Mouse (Mus musculus): Measurements from ENCODE around the gene Cnot9.
"Not testable (repeated sequence)": the region's sequence is repeated elsewhere in the genome, so short reads cannot be mapped to it uniquely, and the experiment has no call there.

Cnot9 gene

DNA sequence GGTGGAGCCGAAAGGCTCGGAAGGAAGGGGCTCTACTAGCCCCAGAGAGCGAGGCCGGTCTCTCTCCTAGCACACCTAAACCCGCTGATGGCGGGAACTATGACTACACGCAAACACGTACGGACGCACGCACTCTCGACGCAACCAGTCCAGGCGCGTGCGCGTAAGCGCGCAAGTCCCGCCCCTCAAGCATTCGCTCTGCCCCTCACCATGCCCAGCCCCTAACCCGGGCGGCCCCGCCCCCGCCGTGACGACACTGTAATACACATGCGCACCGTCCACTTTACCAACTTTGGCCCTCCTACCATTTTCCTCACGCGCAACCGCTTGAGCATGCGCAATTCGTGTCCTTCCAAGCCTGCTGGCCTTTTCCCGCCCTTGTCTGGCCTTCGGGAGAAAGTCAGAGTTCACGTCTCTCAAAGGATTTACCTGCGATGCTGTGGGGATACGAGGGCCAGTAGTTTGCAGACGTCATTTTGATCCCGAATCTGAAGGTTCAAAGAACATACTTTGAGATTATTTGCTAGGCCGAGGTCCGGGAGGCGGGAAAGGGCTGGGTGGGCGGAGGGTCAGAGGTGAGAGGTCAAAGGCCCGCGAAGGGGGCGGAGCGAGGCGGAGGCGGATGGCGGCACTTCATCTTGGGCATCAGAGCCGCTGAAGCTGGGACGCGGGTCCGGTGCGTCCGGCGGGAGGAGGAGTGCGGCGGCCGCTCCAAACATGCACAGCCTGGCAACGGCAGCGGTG, at the start of gene Cnot9:
Cnot9 (plus strand) TSS at position 338 of the 744 bp plus-strand sequence.
- DNase-seq: peak; percentile 100

DNA sequence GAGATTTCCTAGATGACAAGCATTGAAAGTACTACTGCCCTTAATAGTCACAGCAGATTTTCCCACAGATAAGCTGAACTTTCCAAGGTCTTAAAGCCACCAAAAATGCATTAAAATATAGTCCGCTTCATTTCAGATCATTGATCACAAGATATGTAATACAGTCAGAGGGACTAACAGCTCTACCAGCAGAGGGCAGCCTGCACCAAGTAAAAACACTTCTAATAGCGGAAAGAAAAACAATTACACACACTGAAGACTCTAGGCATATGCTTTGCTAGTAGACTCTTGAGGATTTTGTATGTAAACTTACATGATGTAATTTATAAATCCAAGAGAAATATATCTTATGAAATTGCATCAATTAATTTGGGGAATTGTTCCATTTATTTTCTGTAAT, 45.6 kb upstream of the Cnot9 start:
- DNase-seq: peak; percentile 56

DNA sequence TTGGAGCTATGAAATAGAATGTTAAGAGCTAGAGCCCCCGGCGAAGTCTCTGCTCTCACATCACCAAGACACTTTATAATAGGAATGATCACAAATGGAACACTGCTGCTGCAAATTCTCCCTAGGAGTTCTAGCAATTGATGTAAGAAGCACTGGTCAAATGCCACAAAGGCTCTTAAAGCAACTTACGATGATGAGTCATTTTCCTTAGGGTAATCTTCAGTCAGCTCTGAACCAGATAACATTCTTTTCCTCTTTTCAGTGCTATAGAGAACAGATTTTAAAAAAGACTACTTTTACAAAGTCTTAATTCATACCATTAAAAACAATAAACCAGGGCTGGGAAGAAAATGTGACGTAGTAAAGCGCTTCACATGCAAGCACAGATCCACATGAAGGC, 20.1 kb upstream of the Cnot9 start:
- DNase-seq: no peak

DNA sequence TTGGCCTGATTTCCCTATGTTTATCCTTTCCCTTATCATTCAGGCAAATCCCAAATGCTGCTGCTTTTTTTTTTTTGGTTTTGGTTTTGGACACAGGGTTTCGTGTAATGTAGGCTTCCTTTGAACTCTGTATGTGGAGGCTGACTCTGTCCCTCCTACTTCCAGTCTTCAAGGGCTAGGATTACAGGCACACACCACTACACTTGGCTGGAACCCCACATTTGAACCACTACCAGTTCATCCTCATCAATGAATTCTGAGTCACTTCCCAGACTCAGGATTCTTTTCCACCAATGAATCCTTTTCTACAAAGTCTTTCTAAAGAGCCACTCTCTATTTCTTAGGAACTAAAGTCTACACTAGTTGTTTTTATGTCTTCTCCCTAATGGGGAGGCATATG, 4.8 kb upstream of the Cnot9 start:
- no peak for DNase-seq

DNA sequence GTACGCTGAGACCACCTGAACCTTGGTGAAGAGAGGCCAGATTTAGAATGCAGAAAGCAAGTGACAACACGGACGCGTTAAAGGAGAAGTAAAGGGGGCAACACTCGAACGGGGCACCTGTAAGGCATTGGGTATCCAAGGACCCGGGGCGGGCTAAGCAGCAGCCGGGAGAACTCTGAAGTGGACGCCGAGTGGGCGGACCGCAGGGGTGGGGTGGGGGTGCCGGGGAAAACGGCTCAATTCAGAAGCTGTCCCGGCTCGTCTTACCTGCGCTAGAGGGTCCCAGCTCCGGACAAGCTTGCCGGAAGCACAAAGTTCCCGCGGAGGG, 501 bp upstream of the Cnot9 start:
- no peak for DNase-seq

DNA sequence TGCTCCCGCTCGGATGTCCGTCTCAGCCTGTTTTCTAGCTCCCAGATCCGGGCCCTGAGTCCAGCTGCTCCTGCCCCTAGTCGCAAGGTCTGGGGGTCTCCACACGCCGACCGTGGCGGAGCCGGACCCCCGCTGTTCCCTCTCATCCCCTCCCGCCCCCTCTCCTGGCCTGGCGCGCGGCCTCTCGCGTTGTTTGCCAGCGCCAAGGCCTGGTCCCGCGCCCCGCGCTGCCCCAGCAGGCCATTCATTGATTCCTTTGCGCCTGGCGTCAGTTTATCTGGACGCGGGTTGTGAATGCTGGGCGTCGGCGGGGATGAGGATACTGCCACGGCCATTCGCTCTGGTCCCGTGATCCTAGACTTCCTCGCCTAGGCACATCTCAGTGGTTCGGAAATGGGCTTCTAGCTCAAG, 618 bp downstream of the Cnot9 start:
- DNase-seq: peak; percentile 54

DNA sequence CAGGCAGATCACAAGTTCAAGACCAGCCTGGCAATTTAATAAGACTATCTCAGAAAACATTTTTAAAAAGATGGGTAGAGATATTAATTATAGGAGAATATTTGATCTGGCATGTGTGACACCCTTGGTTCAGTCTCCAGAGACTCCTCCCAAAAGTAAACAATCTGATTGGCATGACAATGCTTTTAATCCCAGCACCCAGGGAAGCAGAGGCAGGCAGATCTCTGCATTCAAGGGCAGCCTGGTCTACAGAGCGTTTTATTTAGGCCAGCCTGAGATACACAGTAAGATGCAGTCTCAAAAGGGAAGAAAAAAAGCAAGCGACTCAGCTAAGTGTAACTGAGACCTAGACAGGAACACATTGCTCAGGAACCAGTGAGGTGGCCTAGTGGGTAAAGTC, 1.9 kb downstream of the Cnot9 start:
- no peak for DNase-seq

DNA sequence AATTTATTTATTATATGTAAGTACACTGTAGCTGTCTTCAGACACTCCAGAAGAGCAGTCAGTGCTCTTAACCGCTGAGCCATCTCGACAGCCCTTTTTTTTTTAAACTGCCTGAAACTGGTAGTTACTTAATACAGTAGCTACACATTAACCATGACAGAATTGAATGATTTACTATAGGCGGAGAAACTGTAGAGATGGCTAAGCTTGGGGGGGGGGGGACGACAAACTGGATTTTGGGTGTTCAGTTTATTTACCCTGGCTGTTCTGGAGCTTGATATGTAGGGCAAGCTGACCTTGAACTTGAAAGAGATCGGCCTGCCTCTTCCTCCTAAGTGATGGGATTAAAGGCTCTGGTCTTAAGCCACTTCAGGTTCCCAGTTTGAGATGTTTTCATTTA, 5.4 kb downstream of the Cnot9 start:
- DNase-seq: no peak

DNA sequence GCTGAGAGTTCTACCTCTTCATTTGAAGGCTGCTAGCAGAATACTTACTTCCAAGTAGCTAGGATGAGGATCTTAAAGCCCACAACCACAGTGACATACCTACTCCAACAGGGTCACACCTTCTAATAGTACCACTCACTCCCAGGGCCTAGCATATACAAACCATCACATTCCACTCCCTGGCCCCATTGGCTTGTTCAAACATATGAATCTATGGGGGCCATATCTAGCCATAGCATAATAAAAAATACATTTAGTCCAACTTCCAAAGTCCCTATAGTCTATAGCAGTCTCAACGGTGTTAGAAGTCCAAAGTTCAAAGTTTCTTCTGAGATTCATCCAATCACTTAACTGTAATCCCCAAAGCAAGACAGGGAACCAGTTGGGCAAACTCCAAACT, 7.1 kb downstream of the Cnot9 start:
- not testable (repeated sequence) for DNase-seq

DNA sequence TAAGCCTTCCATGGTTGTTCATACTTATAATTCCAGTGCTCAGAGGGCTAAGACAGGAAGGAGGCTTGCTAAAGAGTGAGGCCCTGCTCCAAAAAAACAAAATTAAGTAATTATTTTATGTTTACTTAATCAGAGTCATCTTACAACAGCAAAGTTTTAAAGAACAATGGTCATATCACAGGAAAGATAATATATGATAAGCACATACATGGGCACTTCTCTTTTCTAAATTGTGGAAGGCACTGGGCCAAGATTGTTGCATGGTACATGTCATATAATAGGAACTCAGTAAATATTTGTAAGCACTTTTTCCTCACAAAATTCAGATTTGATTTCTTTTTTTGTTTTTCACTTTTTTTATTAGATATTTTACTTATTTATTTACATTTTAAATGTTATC, 14.0 kb downstream of the Cnot9 start:
- DNase-seq: no peak

DNA sequence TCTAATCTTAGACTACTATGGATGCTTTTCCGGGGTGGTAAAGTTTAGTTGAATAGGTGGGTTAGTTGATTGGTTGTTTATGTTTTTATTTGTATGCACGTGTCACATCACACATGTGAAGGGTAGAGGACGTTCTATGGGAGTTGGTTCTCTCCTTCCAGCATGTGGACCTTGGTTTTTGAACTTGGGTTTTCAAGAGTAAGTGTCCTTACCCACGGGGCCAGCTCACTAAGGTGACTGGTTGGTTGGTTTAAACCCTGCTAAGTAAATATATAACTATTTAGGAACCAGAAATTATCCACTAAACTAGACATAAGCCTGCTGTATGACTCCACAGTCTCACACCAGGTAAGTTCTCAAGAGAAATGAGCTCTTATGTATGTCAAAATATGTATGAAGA, 18.9 kb downstream of the Cnot9 start:
- DNase-seq: no peak

DNA sequence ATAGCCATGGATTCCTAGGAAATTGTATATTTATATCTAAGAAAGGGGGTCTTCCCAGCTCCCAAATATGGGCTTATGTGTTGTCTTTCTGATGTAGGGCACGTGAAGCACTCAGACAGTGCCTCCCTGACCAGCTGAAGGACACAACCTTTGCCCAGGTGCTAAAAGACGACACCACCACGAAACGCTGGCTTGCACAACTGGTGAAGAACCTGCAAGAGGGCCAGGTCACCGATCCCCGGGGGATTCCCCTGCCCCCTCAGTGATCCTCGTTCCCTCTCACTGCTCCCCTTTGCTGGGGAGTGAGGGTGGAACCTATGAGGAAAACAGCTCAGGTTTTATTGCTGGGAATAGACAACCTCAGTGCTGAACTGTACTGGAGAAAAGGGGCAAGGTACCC, 22.7 kb downstream of the Cnot9 start:
- no peak for DNase-seq

DNA sequence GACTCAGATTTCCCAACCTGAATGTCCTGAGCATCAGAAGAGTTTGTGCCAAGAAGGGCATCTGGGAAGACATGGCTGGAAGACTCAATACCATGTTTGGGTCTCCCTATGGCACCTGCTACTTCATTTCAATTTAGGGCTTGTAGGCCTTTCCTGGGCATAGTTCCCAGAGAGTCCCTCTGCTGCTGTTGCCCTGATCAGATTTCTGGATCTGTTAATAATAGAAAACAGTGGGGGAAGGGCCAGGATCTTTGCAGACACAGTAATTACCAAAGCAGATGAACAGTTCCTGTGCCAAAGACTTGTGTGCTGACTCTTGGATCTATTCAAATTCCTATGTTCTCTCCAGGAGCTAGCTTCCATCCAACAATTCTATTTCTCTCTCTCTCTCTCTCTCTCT, 32.8 kb downstream of the Cnot9 start:
- DNase-seq: no peak

DNA sequence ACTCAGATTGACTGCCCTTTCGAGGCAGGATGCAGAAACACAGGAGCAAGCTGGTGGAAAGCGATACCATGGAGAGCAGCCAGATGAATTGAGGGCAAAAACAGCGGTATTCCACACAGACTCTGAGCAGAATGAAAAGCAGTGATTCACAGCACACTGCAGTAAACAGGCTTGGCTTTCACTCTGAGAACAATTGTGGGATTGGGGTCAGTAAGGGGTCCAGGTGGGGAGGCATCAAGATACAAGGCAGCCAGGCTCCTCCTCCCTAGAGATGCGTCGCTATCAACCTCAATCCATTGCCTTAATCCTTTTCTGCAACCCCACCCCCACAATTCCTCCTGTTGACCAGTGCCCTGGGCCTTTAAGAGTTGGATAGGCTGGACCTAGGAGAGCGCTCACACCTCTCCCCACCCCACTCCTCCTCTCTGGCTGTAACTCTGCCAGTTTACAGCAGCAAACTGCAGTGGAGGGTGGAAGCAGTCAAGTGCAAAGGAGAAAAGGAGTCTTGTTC, 36.6 kb downstream of the Cnot9 start, which contains the start of gene Plcd4:
Plcd4 (plus strand) TSS at position 438 of the 511 bp plus-strand sequence.
- peak; percentile 11 for DNase-seq

DNA sequence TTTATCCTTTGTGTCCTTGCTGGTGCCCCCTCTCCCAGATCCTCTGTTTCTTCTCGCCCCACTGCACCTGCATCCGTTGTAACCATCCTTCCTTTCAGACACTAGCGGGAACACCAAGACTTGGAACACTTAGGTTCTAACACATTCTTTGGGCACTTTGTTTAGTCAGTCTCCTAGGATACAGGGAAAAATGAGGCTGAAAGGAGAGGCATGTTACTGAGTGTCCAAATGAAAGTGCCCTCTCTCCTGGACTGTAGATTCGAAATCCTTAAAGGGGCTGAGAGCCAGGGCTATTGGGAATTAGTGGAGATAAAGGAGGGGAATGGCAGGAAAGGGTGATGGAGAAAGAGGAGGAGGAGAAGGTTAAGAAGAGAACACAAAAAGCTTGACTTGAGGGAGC, 38.3 kb downstream of the Cnot9 start, which contains the start of gene Usp37:
Usp37 (minus strand) TSS at position 101 of the 400 bp plus-strand sequence.
- no peak for DNase-seq

DNA sequence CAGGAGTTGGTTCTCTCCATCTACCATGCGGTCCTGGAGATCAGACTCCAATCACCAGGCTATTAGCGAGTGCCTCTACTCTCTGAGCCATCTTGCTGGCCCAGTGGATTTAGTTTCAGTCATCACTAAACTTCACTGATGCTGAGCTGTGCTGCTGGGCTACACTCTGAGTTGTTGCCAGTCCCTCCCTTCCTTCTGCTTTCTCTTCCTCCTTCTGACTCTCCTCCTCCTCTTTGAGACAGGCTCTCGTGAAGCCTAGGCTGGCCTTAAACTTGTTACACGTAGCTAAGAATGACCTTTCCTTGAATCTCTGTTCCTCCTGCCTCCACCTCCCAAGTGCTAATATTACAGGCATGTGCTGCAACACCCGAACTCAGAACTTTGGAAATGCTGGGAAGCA, 53.2 kb downstream of the Cnot9 start:
- no peak for DNase-seq

DNA sequence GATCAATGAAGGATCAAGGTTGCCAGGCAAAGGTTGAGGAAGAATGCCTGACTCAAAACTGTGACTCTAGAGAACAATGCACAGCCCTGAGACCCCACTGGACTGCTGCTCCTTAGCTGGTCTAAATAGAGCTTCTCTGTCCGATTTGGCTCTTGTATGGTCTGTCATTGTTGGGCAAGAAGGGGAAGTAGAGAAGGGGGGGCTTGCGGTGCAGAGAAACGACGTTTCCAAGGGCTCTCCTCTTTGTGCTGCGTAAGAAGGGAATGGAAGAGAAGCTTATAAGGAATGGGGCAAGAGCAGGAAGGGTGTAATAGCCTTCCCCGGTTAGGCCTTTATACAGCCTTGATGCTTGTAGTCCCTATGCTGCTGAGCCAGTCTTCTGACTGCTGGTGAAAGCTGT, 60.0 kb downstream of the Cnot9 start:
- no peak for DNase-seq

DNA sequence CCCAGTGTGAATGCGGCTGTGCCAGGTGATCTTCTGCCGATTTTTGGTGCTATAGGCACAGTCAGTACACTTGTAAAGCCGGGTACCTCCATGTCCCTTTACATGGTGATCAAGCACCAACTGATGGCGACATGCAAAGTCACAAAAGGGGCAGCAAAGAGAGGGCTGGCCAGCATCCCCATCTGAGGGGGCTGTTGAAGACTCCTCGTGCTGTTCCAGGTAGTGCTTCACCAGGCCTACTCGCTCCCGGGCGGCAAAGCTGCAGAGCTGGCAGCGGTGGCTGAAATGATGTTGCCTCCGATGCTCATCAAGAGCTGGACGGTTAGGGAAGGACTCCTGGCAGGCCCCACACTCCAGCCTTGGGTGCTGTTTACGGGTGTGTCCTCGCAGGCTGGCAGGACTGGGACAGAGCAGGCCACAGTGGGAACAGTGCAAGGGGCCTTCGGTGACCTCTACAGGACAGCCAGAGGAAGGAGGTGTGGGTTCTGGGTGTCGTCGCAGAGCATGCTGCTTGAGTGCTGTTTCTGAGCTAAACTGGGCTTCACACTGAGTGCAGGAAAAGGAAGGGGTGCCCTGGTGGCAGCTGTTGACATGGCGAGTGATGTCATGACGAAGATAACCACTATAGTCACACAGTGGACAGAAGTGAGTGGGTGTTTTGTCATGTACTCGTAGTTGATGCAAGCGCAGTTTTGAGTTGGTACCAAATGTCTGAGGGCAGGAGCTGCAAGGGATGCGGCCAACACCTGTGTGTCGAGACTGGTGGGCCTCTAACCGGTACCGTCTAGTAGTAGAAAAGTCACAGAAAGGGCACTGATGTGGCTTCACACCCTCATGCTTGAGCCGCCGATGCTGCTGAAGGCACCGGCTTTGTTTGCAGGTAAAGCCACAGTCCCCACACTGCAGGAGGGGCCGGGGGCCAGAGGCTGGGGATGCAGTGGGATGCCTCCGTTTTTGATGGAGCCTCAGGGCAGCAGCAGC, 64.2 kb downstream of the Cnot9 start:
- no peak for DNase-seq

Measured in right cerebral cortex, postnatal 14 days (tissue).